Mouse (Mus musculus) right cerebral cortex, postnatal 4 days (tissue): ENCODE measurements around the gene Armh1.
A peak's percentile ranks its signal among the peaks of the same experiment; 100 is the strongest.
"Not testable (repeated sequence)": the region's sequence is repeated elsewhere in the genome, so short reads cannot be mapped to it uniquely, and the experiment has no call there.

Source experiments
- DNase-seq: peaks from one replicate; pipeline ENCODE4 v3.0.0-alpha.2; 2022

The Armh1 gene

DNA sequence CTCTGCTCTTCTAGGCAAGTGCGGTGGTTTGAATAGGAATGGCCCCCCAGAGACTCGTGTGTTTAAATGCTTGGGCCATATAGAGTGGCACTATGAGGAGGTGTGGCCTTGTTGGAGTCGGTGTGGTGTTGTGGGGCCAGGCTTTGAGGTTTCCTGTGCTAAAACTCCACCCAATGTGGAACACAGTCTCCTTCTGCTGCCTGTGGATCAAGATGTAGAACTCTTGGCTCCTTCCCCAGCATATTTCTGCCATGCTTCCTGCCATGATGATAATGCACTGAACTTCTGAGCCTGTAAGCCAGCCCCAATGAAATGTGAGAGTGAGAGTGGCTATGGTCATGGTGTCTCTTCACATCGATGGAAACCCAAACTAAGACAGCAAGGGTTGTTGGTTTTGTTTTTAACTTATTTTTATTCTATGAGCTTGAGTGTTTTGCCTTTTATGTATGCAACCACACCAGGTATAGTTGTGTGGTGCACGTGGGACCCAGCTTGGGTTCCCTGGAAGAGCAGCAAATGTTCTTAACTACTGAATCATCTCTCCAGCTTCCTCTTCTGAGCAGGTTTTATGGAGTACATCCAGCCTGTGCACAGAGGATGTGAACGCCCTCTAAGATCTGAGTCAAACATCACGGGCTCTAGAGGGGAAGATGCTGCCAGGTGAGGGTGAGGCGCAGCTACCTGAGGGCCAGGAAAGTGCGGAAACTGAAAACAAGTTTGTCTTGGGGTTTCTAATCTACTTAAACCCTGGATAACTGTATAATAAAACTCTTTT, 31.0 kb downstream of the Armh1 start:
- no peak for DNase-seq

DNA sequence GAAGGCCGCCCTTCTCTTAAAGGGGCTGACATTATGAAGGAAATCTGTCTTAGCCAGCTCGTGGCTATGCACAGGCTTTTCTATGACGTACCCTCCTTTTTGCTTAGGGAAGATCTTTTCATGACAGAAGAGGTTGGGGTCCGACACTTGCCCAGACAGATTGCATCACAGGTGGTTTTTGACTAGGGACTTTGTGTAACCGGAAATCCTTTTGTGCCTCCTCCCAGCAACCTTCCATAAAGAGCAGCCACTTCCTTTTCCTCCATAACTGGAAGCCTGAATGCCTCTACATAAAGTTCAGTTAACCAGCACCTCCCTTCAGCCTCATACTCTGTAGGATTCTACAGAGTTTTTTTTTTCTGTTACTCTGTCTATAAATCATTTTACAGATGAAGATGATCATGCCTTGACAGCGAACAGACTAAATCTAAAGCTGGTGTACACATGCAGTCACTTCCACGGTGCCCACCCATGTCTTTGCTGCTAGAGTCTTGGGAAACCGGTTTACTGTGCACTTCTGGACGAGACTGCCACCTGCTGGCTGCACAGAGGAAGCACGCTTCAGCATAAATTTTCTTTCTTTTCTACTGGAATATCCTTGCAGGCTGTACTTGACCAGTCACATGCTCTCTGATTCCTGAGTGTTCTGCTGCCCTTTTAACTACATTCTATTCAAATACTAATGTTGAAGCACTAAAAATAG, 33.3 kb downstream of the Armh1 start:
- DNase-seq: peak; percentile 72

DNA sequence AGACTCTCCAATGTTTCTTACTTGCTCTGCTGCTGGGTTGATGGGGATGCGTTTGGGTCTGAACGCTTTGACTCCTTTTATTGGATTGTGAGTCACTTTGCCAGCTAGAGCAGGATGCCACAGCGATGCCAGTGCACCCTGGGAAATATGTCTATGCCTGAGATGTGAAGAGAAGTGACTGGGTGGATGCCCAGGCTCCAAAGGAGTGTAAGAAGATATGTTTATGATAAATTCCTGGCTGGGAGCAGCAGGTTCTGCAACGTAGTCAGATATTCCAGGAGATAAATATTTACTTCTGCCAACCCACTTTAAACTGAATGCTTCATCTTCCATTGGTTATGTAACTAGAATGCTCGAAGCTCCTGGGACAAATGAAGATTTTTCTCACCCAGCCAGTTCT, 34.9 kb downstream of the Armh1 start:
- no peak for DNase-seq

DNA sequence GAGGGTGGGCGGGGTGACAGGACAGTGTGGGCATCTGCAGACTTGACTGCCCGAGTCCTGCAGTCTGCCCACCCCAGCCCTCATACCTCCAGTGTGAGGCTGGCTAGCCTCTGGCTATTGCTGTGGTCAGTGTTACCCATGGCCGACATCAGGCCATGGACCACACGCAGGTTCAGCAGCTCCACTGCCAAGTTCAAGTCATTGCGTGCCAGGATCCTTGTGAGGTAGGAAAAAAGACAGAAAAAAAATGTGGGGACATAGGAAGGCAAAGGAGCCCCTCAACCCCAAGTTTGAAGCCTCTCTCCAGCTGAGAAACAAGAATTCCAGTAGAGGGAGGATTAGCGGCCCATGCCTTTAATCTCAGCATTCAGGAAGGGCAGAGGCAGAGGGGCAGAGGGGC, 37.7 kb downstream of the Armh1 start:
- DNase-seq: no peak

DNA sequence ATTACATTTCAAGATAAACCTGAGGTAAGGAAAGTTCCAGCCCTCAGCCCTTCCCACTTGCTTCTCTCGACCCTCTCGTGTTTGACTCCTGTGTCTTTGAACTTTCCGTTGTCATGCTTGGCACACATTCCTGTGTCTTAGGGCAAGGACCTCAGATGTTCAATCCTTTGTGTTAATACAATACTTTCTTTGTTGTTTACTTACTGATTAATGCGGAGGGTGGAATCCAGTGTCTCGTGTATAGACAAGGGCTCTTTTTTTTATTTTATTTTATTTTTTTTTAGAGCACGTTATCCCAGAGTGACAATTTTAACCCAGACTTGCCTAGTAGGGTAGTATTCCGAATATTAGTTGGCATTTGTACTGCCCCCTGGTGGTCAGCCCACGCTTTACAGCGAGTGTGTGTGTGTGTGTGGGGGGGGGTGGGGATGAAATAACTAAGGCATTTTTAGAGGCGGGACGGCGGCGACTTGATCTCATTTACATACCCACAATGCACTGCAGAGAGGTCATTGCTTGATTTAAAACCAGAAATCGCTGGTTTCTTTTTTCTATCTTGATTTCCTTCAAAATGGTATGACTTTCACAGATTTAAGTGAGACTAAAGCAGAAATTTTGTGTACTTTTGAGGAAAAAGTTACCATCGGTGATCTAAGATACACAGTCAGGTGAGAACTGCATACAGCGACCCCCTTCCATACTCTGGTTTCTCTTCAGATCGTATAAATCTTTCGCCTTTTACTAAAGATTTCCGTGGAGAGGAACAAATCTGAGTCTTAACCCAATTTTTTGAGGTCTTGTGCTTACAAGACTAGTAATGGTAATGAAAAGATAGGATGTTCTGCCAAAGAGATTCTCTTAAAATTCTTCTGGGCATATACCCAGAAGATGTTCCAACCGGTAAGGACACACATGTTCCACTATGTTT, 41.5 kb downstream of the Armh1 start:
- DNase-seq: peak; percentile 78

DNA sequence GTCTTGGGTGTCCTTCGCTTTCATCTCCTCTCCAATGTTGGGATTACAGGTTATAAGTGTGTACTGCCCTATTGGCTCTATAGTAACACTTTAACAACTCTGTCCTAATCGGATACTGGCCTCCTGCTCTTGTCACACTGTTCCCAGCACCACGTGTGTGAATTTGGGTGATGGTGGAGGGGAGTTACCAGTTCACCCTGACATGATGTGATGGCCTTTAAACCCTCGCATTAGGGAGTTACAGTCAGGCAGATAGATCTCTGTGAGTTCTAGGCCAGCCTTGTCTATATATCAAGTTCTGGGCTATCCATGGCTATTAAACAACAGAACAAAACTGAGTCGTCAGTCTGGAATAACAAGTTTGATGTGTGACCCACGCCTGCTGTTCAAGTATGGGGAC, 42.3 kb downstream of the Armh1 start:
- no peak for DNase-seq

DNA sequence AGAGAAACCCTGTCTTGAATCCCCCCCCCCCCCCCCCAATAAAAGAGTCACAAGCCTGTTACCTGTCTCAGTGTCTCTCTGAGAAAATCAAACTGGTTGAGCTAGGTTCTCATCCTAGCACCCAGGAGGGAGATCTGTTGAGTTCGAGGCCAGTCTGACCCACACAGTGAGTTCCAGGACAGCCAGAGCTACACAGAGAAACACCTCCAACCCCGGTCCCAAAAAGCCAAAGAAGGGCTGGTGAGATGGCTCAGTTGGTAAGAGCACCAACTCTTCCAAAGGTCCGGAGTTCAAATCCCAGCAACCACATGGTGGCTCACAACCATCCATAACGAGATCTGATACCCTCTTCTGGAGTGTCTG, 49.0 kb downstream of the Armh1 start:
- no peak for DNase-seq

DNA sequence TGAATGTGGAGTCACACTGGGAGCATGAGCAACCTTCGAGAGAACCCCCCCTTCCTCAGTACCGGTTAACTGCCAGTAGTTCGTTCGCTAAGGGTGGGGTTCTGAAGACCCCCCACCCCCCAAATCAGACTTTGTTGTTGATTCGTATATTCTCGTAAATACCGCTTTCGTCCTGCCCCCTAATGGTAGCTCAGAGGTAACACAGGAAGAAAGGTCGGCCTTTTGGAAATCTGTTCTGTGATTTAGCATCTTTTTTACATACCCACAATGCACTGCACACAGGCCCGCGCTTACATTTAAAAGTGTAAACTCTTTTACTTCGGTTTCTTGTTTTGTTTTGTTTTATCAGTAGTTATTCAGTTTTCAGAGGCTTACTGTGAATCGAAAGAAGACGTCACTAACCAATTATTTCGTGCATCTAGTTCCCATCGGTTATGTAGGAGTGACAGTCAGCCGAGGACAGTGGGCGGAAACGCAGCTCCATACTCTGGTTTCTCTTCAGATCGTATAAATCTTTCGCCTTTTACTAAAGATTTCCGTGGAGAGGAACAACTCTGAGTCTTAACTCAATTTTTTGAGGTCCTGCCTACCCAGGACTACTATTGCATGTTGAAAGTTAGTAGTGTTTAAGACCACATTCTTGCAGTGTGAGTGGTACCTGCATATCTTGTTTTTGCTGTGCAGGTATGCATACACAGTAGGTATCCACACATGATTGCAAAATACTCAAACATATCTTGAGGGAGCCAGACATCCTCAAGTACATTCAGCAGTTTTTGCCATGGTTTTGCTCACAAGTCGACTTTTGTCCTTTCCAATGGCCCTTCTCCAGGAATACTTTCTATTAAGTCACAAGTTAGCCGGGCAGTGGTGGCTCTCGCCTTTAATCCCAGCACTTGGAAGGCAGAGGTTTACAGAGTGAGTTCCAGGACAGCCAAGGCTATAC, 49.6 kb downstream of the Armh1 start:
- DNase-seq: peak; percentile 15

DNA sequence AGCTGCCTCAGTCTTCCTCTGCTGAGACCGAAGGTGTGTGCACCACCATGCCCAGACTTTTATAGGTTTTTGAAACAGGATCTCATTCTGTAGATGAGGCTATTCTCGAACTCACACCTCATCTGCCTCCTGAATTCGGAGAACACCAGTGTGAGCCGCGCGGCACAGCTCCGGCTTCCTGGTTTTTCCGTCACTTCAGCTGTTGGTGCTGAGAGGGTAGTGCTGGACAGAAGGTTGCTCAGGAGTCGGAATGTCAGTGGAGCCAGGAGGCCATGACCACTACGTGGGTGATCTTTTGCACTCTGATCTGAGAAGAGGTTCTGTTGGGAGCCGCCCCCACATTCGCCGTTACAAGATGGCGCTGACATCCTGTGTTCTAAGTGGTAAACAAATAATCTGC, 60.1 kb downstream of the Armh1 start:
- DNase-seq: no peak

DNA sequence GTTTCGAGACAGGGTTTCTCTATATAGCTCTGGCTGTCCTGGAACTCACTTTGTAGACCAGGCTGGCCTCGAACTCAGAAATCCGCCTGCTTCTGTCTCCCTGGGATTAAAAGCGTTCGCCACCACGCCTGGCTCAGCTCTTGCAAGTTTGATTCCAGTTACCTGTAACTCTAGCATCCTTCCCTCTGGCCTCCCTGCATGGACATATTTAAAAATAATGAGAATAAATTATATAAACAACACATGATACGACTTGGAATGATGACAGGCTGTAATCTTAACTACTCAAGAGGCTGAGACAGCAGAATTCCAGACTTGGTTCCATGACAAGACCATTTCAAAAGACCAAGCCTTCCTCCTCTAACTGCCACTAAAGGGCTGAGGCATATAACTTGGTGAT, 61.3 kb downstream of the Armh1 start:
- no peak for DNase-seq

DNA sequence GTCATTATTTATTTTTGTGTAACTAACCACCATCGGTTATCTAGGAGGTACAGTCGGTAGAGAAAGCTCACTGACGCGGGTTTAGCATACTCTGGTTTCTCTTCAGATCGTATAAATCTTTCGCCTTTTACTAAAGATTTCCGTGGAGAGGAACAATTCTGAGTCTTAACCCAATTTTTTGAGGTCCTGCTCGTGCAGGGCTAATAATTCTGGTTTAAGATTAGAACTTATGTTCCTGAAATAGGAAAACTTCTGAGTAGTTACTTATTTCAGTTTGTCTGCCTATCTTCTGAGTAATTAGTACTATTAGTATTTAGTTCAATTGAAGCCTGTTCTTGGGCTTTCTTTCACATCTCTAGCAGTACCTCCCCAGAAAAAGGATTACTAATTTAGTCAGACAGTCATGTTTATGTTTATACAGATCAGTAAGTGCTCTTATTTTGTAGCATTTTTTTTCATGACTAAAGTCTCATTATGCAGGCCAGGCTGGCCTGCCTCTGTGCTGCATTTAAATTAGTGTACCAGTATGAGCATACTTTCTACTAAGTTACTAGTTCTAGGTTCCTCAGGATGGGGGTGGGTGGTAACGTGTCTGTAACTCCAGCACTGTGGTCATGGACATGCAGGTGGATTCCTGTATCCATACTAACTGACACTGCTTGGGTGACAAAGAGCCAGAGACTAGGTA, 61.9 kb downstream of the Armh1 start:
- peak; percentile 8 for DNase-seq

DNA sequence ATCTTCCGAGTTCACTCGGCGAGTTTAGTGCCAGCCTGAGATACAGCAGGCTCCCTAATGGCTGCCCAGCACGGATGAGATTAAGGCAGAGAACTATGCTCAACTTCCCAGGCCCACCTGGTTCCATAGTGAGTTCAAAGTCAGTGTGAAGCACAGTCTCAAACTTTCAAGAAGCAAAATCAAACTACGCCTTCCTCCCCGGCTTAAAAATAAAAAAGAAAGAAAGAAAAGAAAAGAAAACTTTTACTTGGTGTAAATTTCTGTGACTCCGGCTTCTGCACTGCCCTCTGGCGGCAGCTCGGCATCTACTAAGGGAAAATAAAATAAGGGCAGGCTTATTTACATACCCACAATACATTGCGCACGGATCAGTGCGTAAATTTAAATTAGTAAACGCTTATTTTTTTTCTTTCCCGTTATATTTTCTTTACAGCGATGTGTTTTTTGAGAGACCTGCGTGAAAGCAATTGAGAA, 62.5 kb downstream of the Armh1 start:
- peak; percentile 94 for DNase-seq

DNA sequence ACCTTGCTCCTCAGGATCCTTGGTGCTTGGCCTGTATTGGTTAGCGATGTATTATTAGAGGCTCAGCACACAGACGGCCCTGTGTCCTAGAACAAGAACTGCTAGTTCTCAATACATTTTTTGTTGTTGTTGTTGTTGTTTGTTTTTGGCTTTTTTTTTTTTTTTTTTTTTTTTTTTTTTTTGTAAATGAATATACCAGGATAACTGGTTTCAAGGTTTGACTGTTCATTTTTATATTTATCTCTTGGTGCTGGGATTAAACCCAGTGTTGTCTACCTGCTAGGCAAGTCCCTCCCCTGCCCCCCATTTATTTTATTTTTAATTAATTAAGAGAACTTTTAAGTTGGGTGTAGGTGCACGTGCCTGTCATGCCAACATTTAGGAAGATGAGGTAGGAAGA, 63.0 kb downstream of the Armh1 start:
- no peak for DNase-seq

DNA sequence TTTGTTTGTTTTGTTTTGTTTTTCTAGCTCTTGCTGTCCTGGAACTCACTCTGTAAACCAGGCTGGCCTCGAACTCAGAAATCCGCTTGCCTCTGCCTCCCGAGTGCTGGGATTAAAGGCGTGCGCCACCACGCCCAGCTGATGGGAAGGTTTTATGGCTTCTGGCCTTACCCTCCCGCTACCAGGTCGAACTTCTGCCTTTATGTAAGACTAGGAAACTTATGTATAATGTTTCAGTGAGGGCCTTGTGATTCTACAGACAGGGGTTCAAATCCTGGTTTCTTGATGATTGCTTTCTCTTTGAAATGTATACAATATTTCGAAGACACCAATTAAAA, 69.2 kb downstream of the Armh1 start:
- not testable (repeated sequence) for DNase-seq

DNA sequence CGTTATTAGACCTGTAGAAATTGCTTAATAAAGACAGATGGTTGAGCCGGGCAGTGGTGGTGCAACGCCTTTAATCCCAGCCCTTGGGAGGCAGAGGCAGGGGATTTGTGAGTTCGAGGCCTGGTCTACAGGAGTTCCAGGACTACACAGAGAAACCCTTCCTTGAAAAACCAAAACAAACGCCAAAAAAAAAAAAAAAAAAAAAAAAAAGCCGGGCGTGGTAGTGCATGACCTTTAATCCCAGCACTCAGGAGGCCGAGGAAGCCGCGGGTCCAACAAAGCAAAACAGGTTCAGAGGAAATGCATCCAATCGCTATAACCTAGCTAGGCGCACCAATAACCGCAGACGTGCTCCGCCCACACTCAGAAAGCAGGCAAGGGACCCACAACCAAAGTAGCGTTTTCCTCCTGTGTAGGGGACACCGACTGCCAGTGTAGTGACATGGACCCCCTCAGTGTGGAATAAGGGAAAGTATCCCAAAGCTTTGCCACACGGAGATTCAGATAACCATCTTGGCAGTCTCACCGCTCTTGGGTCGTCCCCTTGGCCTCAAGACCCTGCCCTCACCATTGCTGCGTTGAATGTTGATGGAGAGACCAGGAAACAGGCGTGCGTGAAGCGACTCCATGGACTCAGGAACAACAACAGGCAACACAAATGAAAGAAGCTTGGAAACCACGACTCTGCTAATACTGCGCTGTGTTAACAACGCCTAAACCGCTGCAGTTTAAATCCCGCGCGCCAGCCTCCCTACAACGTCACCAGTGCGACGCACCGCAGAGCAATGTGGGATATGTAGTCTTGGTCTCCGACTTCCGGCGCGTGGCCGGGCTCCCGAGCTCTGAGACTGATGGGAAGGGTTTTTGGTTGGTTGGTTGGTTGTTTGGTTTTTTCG, 69.8 kb downstream of the Armh1 start, which contains the start of gene Kif2c:
TSS of gene Kif2c (minus strand) at position 777 of the 896 bp plus-strand sequence.
- DNase-seq: peak; percentile 94

DNA sequence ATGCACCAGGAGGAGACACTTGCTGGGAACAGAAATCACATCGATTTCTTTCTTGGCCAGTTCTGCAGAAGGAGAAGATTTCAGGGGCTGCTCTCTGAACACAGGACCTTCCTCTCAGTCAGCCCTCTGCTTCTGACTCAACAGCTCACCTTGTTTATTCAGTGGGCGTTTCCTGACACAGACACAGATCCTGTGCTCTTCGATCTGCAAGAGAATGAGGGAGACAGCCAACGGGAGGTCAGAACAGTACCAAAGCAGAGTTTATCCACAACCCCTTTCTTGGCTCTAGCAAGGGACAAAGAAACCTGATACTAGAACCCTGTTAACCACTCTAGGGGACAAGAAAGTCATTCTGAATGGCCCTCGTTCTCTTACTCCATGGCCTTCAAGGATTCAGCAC, 82.0 kb downstream of the Armh1 start:
- DNase-seq: no peak
